Mouse (Mus musculus) frontal cortex, postnatal 36 days (tissue): ENCODE data around the gene Plekhh2.

Source experiments
- DNase-seq, 2 experiments: peaks; one replicate each; pipeline ENCODE4 v3.0.0; 2022; ENCODE audit warnings: low spot score in 2 of 2

The Plekhh2 gene

GRCm38 (mm10) chr17:84511682-84512515, at the start of gene Plekhh2:
Plekhh2 (plus strand) TSS chr17:84511895.
- DNase-seq: peak; percentile 77 to 81

- DNase-seq: peak; percentile 97 to 98
Measured at GRCm38 (mm10) chr17:84465753-84466608, 45.7 kb upstream of the Plekhh2 start, which contains the start of gene Thada. Thada (minus strand) TSS chr17:84466205.

- peak in 1 of 2 experiments; percentile 45 for DNase-seq
Measured at GRCm38 (mm10) chr17:84474312-84474711, 37.4 kb upstream of the Plekhh2 start.

- DNase-seq: no peak
Measured at GRCm38 (mm10) chr17:84477176-84477575, 34.5 kb upstream of the Plekhh2 start.

GRCm38 (mm10) chr17:84478276-84478675, 33.4 kb upstream of the Plekhh2 start:
- DNase-seq: no peak

GRCm38 (mm10) chr17:84480464-84481355, 31.0 kb upstream of the Plekhh2 start:
- DNase-seq: no peak

- DNase-seq: no peak
Measured at GRCm38 (mm10) chr17:84482831-84483230, 28.9 kb upstream of the Plekhh2 start.

- no peak for DNase-seq
Measured at GRCm38 (mm10) chr17:84483673-84484320, 27.9 kb upstream of the Plekhh2 start.

- DNase-seq: no peak
Measured at GRCm38 (mm10) chr17:84487415-84487814, 24.3 kb upstream of the Plekhh2 start.

GRCm38 (mm10) chr17:84492255-84492880, 19.3 kb upstream of the Plekhh2 start:
- DNase-seq: no peak

- no peak for DNase-seq
Measured at GRCm38 (mm10) chr17:84497026-84497425, 14.7 kb upstream of the Plekhh2 start.

GRCm38 (mm10) chr17:84497559-84497958, 14.1 kb upstream of the Plekhh2 start:
- DNase-seq: no peak

- no peak for DNase-seq
Measured at GRCm38 (mm10) chr17:84497972-84498604, 13.6 kb upstream of the Plekhh2 start.

- DNase-seq: no peak
Measured at GRCm38 (mm10) chr17:84498639-84499038, 13.1 kb upstream of the Plekhh2 start.

GRCm38 (mm10) chr17:84502341-84502740, 9.4 kb upstream of the Plekhh2 start:
- no peak for DNase-seq

GRCm38 (mm10) chr17:84505922-84506321, 5.8 kb upstream of the Plekhh2 start:
- no peak for DNase-seq

GRCm38 (mm10) chr17:84508736-84509135, 3.0 kb upstream of the Plekhh2 start:
- no peak for DNase-seq

- DNase-seq: no peak
Measured at GRCm38 (mm10) chr17:84509176-84509575, 2.5 kb upstream of the Plekhh2 start.

GRCm38 (mm10) chr17:84510355-84510754, 1.3 kb upstream of the Plekhh2 start:
- peak; percentile 61 to 74 for DNase-seq
